Mouse (Mus musculus) right cerebral cortex, postnatal 4 days (tissue): ENCODE measurements around the gene Tns1.
A peak's percentile ranks its signal among the peaks of the same experiment; 100 is the strongest.

Source experiments
- DNase-seq: peaks from one replicate; pipeline ENCODE4 v3.0.0-alpha.2; 2022

The Tns1 gene

DNA sequence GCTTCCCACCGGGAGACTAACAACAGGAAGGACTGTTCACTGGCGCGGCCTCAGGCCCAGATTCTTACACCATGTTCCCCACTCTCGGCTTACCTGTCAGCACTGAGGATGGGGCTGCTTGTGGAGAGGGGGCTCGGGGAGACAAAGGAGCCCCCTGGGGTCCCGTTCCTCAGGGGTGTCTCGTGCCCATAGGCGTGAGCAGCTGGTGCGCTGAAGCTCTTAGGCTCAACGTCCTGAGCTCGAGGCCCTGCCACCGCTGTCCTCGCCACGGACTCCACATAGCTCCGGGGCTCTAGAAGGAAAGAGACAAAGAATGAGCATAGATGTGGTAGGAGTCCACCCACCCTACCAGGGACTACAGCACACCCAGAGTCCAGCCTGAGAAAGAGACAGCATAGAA is 196.4 kb downstream of the Tns1 start:
- DNase-seq: no peak

DNA sequence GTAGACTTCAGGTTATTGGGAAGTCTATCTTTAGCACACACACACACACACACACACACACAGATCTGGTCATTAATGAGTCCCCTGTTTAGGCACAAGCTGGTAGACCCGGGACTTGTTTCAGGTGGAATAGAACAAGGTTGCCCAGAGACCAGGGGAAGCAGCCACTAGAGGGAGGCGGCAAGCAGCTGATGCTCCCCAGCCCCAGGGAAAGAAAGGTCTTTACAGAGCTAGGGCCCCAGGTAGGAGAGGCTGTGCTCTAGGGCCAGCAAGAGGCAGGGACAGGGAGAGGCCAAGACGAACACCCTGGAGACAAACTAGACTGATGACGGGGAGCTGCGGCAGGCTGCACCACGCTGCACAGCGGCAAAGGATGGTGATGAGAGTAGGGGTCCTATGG is 198.0 kb downstream of the Tns1 start:
- DNase-seq: peak; percentile 40

DNA sequence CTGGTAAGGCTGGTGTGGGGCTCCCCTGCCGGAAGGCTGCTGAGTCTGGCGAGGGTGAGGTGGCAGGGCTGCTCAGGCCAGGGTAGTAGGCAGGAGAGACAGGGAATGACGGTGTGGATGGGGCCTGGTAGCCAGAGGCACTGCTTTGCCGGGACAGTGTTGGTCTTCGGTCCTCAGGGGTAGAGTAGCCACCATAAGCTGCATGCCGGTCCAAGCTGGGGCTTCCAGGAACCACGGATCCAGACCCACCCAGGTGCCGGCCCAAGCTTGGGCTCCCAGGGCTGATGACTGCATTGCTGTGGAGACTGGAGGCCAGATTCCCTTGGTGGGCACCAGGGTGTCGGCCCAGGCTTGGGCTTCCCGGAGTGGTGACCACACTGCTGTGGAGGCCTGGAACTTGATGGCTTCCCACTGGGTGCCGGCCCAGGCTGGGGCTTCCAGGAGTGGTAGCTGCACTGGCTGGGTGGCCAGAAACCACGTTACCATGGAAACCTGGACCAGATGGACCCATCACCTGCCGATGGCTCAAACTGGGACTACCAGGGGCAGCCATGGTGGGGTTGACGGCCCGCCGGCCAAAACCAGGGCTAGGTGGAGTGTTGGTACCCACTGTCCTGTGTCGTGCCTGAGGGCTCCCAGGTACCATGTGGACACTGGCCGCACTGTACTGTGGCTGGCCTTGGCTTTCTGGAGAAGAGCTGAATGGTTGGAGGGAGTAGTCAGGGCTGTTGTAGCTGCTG is 199.2 kb downstream of the Tns1 start:
- no peak for DNase-seq

DNA sequence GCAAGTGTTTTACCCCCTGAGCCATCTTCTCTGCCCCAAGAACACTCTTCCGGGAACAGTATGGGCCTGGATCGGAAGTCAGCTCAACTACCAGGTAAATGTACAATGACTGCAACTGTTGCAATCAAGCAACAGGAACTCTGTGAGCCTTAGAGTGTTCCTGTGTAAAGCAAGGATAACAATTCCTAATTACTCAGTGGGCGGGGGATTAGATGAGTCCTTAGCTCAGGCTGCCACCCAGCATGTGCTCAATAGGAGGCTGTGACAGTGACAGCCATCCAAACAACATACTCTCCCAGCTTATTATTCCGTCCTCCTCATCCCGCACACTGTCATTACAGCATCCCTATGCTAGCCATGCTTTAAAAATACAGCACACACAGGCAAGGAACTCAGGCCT is 200.0 kb downstream of the Tns1 start:
- DNase-seq: no peak

GRCm38 (mm10) chr1:73923185-73923584 is 201.1 kb downstream of the Tns1 start:
- no peak for DNase-seq

DNA sequence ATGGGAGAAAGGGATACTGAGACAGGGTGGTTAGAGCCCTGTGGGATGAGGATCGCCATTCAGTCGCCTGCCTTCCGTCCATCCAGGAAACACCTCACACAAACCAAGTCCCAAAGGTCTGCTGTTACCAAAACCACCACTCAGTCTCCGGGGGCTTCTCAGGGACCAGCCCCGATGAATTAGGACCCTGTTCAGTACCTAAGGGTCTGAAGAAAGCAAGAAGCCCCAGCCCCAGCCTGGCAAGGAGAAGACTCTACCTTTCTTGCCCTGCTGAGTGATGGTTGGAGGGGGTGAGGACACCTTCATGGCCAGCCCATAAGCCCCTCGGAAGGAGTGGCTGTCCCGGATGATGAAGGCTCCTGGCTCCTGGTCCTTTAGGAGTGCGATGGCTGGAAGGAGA is 203.5 kb downstream of the Tns1 start:
- DNase-seq: no peak

- no peak for DNase-seq
Measured at GRCm38 (mm10) chr1:73919909-73920308, 204.3 kb downstream of the Tns1 start.

- no peak for DNase-seq
Measured at GRCm38 (mm10) chr1:73918001-73918400, 206.2 kb downstream of the Tns1 start.

DNA sequence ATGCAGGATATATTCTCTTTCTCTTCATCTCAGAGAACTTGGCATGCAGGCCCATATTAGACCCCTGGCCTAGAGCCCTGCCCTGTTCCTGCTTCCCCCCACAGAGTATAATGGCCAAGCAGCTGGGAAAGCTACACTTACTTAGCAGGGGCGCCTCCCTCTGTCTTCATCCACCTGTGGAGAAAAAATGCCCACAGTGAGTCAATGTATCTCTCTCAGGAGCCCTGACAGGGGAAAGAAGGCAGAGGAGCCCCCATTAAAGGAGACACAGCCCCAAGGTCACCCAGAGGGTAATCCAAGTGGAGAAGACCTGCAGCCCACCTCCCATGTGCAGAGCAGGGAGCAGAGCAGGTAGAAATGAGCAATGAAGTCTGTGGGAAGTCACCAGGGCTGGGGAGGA is 208.0 kb downstream of the Tns1 start:
- DNase-seq: no peak

DNA sequence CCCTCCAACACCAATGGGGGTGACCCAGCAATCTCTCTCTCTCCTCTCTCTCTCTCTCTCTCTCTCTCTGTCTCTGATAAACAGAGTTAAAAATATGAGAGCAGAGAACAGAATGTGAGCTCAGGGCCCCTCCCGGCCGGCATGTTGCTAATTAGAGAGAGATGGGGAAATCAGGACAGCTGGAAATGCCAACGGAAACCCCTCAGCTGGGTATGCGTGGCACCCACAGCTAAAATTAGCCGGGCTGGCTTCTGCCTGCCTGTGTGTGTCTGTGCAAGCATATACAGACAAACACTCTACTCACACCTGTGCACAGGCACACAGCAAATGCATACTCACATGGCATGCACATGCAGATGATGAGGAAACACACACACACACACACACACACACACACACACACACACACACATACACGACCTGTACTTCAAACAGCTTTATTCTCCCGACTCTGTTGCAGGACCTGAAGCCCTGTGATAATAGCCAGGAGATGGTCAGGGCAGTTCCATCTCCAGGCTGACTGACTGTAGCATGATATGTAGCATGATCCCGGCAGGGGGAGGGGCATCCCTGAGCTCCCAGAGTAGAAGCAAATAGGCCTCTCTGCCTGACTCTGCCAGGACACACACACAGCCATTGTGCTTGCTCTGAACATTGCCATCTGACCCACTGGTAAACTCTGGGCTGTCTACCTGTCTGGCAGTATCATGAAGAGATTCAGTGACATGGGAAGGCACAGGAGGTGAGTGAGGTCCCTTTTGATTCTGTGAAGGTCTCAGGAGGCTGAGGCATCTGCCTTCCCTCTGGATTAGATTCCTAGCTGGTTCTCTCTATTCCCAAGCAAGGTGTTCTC is 208.8 kb downstream of the Tns1 start:
- DNase-seq: peak; percentile 56

- DNase-seq: no peak
Measured at GRCm38 (mm10) chr1:73914076-73914475, 210.2 kb downstream of the Tns1 start.

DNA sequence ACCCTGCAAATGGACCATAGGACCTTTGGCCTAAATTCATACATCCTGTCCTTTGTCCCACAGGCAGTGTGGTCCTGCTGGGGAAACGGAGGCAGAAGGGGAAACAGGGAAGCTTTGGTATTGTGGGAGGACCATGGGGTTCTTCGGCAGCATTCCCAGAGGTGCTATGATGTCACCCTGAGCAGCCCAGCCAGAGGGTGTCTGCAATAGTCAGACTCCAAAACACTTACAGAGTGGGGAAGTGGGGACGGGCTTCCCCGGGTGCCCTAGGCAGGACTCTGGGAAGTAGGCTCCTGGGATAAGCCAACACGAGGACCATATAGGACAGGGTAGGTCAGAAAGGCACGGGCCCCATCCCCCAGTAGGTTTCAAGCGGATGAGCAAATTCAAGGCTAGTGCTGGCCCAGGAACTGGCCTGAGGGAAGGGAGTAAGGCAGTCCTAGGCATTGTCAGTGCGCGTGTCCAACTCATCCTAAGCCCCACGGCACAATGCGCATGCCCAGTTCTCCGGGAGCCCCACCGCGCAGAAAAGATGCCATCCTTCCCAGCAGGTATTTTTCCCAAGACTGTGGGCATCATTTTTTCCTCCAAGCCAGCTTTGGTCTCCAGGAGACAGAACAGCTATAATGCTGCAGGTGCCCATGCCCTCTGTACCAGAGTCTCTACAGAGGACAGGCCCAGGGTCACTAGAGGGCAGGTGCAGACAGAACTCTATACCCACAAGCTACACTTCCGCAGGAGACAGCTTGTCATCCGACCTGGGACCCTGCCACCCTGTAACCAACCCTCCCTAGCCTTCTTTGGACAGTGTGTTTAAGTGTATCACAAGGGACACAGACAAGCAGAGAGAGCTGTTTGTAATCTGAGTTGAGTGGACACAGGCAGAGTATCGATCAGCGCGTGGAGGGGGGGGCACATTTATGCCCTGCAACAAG is 210.9 kb downstream of the Tns1 start:
- DNase-seq: no peak

- DNase-seq: no peak
Measured at GRCm38 (mm10) chr1:73912466-73912865, 211.8 kb downstream of the Tns1 start.

- no peak for DNase-seq
Measured at GRCm38 (mm10) chr1:73911981-73912380, 212.3 kb downstream of the Tns1 start.

DNA sequence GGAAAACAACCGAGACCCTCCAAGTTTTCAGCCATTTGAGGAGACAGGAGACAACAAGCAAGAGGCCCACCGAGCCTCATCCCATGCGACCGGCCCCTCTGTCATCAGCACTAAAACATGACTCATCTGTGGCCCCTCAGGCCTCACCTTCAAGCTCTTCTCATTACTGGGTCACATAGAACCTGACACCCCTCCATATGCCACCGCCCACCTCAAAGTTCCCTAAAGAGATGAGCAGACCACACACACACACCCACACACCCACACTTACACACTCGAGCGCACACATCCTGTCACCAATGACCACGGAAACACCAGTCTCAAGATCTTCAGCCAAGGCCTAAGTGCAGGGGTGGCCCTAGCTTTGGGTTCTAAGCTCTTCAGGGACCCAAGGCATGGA is 213.5 kb downstream of the Tns1 start:
- DNase-seq: no peak

DNA sequence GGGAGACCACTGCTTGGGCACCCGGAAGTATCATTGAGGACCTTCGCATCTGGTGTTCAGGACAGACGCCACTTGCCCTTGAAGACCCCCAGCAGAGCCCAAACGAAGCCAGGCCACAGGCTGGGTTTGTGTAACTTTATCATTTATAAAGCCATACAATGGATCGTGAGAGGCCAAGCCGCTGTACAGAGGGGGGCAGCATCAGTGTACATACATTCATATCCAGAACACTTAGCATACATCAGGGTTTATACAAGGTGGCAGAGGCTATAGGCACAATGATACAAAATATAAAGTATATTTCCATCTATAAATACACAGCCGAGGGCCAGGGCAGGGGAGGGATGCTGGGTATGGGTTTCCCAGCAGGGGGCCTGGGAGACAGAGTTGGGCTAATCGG is 214.1 kb downstream of the Tns1 start:
- DNase-seq: no peak

GRCm38 (mm10) chr1:73909191-73909983 is 214.9 kb downstream of the Tns1 start:
- peak; percentile 1 for DNase-seq

GRCm38 (mm10) chr1:73908081-73908960 is 215.9 kb downstream of the Tns1 start:
- peak; percentile 1 for DNase-seq

- DNase-seq: no peak
Measured at GRCm38 (mm10) chr1:73907166-73907565, 217.1 kb downstream of the Tns1 start.

DNA sequence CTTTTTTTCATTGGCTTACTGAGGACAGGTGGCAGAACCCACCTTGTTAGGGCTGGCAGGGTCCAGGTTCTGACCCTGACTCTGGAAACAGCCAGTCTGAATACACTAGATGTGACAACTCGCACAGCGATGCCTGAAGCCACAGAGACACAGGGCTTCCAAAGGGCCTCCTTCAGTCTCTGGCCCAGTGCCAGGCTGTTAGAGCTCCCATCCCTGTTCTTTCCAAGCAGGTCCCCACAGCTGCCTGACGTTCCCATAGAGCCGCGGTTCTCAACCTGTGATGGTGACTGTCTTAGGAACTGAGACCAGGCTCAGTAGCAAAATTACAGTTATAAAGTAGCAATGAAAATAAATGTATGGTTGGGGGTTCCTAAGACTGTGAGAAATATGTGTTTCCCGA is 217.9 kb downstream of the Tns1 start:
- no peak for DNase-seq

DNA sequence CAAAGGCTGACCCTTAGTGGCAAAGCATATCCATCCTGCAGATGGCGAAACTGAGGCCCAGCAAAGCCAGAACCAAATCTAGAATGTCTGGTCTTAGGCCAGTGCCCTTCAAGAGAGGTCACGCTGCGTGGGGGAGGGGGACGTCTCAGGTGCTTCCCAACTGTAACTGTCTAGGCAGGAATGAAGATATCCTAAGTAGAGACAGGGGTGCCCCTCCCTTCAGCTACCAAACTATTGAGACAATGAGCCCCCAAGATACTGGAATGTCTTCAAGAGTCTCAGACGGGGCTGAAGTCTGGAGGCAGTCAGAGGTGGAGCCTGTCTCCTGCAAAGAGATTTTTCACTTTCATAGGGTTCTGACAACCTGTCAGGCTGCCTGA is 218.4 kb downstream of the Tns1 start:
- DNase-seq: no peak
